Mouse (Mus musculus) stomach, embryonic 16.5 days (tissue): ENCODE results near the gene Kcnn3. TPM values are rescaled to one million over a fixed set of nuclear protein-coding genes. Genes with fewer than 3 reads are reported as not detected.
A peak's percentile ranks its signal among the peaks of the same experiment; 100 is the strongest.

ENCODE experiments used
- ATAC-seq: fragments of 200-750 bp; cut with Nextera tagmentation; 2 replicates; pipeline ENCODE4 v1.8.0; 2017; ENCODE audit warnings: moderate number of reproducible peaks, moderate TSS enrichment; ENCODE audit not compliant: insufficient read depth, low FRiP score
- H3K27ac ChIP-seq: fragments of 300-500 bp; sonication (generic); 2 replicates; pipeline ENCODE4 v1.5.1; 2014; ENCODE audit warnings: low read length
- H3K27me3 ChIP-seq: fragments of 300-500 bp; sonication (generic); 2 replicates; pipeline ENCODE4 v1.6.1; 2014; ENCODE audit warnings: low read length, control low read depth, mixed read lengths; ENCODE audit not compliant: control insufficient read depth, insufficient read depth
- H3K36me3 ChIP-seq: fragments of 300-500 bp; sonication (generic); 2 replicates; pipeline ENCODE4 v1.6.1; 2014; ENCODE audit warnings: low read length; ENCODE audit not compliant: control insufficient read depth, insufficient read depth
- H3K4me1 ChIP-seq: fragments of 300-500 bp; sonication (generic); 2 replicates; pipeline ENCODE4 v1.6.1; 2014; ENCODE audit warnings: low read length, control low read depth, mixed read lengths; ENCODE audit not compliant: control insufficient read depth, insufficient read depth
- H3K4me2 ChIP-seq: fragments of 300-500 bp; sonication (generic); 2 replicates; pipeline ENCODE4 v1.6.1; 2014; ENCODE audit warnings: low read depth, low read length, mixed read lengths
- H3K4me3 ChIP-seq: fragments of 300-500 bp; sonication (generic); replicated peaks from 2 replicates; pipeline ENCODE4 v1.5.1; 2014; ENCODE audit warnings: mild to moderate bottlenecking, low read length
- H3K9ac ChIP-seq: fragments of 300-500 bp; sonication (generic); 2 replicates; pipeline ENCODE4 v1.6.1; 2014; ENCODE audit warnings: low read length
- H3K9me3 ChIP-seq: fragments of 300-500 bp; sonication (generic); replicated peaks from 2 replicates; pipeline ENCODE4 v1.6.1; 2016; ENCODE audit warnings: low read length, control low read depth; ENCODE audit not compliant: control insufficient read depth
- WGBS: fragments of 180-500 bp; shearing (Covaris S2); extraction: QIAGEN DNeasy Blood & Tissue Kit; methylation state at CpG from one replicate; pipeline ENCODE4 v1.1.7; 2014; 5-methylcytosine and 5-hydroxymethylcytosine counted together
- polyA plus RNA-seq: library from polyadenylated mRNA; unstranded; fragments of >200 nt; fragmentation: Nextera tagmentation; extraction: Ambion mirVana; gene quantifications from 2 replicates; pipeline ENCODE4 v1.2.1, GENCODE M21; 2015

Kcnn3 gene
- polyA plus RNA-seq, 1 experiment from 2014 or later = 5.9 TPM

DNA sequence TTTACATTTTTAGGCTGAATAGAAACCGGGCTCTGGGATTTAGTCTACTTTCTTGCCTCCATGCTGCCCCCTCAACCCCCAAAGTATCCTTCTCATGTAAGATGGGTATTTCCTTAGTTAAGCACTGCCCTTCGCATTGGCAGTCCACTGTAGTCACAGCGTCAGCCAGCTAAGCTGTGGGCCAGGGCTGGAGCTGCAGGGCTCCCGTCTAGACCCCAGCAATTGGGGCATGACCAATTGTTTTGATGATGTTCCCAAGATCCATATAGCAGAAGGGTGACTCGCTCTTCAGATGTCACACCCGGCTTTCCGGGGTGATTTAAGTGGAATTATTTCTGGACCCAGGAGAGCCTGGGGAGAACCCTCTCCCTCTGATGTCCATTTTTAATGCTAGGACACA is 129.9 kb downstream of the Kcnn3 start:
- H3K9ac ChIP-seq = no peak overlapping the region
- no peaks in the 10 kb centered on the region for H3K9me3 ChIP-seq
- H3K27me3 ChIP-seq = no peaks in the 10 kb centered on the region
- H3K4me3 ChIP-seq = no peak overlapping the region
- H3K4me2 ChIP-seq = no peak overlapping the region
- H3K27ac ChIP-seq = no peak overlapping the region
- WGBS = 85% methylated on average over 7 of the region's 7 CpGs
- no peak for ATAC-seq
- H3K4me1 ChIP-seq = peaks cover 17% of the 10 kb centered on the region
- H3K36me3 ChIP-seq = no peaks in the 10 kb centered on the region

DNA sequence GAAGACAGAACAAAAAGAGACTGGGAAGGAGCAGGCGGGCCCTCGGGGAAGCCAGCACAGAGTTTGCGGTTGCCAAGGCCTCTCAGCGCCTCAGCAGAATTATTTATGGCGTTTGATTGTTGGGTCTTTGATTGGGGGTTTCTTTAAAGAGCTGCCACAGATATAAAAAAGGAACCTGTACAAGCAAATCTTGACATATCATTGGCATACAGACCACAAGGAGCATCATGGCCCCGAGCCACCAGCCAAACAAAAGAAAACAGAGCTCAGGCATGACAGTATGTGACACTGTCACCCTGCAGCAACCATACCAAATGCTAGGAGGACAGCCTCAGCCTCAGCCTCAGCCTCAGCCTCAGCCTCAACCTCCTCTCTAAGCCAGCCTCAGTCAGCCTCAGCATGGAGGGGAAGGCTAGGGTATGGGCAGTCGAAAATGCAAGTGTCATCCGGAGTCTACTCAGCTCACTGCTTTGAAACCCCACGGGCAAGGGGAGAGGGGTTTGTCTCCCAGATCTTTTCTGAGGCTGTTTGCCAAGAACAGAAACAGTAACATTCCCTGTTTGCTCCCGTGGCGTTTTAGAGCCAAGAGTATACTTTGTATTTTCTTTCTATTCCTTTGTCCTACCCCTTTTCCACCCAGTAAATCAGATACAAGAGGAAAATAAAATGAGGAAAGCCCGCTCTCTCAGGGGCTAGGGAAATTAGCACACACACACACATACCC is 133.4 kb downstream of the Kcnn3 start:
- H3K4me2 ChIP-seq = no peak overlapping the region
- no peaks in the 10 kb centered on the region for H3K36me3 ChIP-seq
- H3K9ac ChIP-seq = 0 out of 2 replicates have a peak overlapping the region, but pooled peaks have one; percentile 16
- no peak for ATAC-seq
- 58% methylated on average over 12 of the region's 12 CpGs for WGBS
- H3K4me3 ChIP-seq = no peak overlapping the region
- H3K27ac ChIP-seq = no peak overlapping the region
- no peaks in the 10 kb centered on the region for H3K27me3 ChIP-seq
- H3K9me3 ChIP-seq = no peaks in the 10 kb centered on the region
- 0 out of 2 replicates have a peak, but pooled peaks cover 2% of the 10 kb centered on the region for H3K4me1 ChIP-seq

DNA sequence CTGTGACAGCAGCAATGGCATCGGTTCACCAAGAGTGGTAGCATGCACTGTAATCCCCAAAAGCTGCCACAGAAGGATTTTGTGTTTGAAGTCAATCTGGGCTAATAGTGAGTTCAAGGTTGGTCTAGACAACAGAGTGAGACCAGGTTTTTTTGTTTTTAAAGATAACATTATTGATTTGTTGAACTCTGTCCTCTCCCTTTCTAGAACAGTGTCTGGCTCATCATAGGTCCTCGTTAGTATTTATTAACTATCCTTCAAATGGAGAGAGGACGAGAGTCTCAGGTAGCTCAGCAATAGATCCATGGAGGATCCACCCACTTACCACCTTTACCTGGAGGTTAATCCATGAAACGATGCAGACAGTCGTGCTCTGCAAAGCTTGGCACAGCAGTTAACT is 137.1 kb downstream of the Kcnn3 start:
- Histone ChIP-seq H3K27ac (no peak overlapping the region), H3K36me3 (no peaks in the 10 kb centered on the region), H3K27me3 (no peaks in the 10 kb centered on the region), H3K9ac (no peak overlapping the region), H3K4me3 (no peak overlapping the region), H3K4me2 (no peak overlapping the region), H3K9me3 (no peaks in the 10 kb centered on the region), H3K4me1 (0 out of 2 replicates have a peak, but pooled peaks cover 2% of the 10 kb centered on the region)
- ATAC-seq = no peak
- WGBS = 82% methylated on average over 5 of the region's 5 CpGs

DNA sequence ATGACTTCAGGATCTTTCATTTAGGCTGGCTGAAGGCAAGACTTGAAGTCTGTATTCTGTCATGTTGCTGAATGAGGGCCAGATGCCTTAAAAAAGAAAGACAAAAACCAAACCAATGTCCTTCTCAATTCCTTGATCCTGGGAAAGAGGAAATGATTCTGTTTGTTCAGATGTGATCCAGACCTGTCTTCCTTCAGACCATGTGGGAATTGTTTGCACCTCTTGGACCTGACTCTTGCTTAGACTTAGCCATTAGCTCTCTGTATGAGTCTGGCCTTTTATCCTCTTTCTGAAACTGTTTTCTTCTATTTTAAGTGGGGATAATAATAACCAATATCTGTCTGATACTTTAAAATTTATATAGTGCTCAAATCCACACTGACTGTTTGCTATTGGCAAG is 138.5 kb downstream of the Kcnn3 start:
- H3K4me3 ChIP-seq = no peak overlapping the region
- H3K36me3 ChIP-seq = no peaks in the 10 kb centered on the region
- H3K9me3 ChIP-seq = no peaks in the 10 kb centered on the region
- H3K4me2 ChIP-seq = no peak overlapping the region
- H3K27ac ChIP-seq = no peak overlapping the region
- H3K27me3 ChIP-seq = no peaks in the 10 kb centered on the region
- peak; percentile 73; the same call in 1 of the 2 replicates for ATAC-seq
- 0 out of 2 replicates have a peak, but pooled peaks cover under 1% of the 10 kb centered on the region for H3K4me1 ChIP-seq
- no peak overlapping the region for H3K9ac ChIP-seq

DNA sequence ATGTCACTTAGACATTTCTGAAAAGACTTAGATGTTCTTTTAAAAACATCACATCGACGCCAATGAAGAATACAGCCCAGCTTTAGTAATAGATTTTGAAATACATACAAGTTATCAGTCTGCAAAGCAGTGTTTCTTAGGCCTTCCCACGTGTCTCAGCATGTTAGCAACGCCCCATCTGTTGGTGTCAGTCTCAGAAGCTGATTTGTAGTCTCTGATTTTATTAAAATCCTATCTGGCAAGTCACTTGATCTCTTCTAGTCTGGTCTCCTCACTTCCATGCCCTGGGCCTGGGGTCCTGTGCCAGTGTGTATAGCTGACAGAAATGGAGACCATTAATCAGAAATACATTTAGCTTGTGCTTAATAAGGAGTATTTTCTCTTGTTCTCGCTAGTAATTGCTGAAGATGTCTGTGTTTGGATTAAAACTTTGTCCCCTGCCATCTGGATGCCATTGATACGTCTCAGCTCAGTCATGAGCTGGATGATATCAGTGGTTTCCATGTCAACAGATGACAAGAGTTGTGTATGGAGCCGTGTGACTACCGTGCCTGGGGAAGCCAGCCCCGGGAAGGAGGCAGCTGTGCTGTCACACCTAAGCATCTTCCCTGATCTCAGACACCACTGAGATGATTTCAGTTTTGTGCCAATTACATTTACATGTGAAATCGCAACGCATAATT is 140.1 kb downstream of the Kcnn3 start:
- no peaks in the 10 kb centered on the region for H3K9me3 ChIP-seq
- no peak overlapping the region for H3K27ac ChIP-seq
- H3K4me1 ChIP-seq = no peaks in the 10 kb centered on the region
- no peak for ATAC-seq
- H3K27me3 ChIP-seq = no peaks in the 10 kb centered on the region
- no peak overlapping the region for H3K4me3 ChIP-seq
- WGBS = 56% methylated on average over 11 of the region's 11 CpGs
- H3K4me2 ChIP-seq = no peak overlapping the region
- H3K36me3 ChIP-seq = no peaks in the 10 kb centered on the region
- no peak overlapping the region for H3K9ac ChIP-seq

DNA sequence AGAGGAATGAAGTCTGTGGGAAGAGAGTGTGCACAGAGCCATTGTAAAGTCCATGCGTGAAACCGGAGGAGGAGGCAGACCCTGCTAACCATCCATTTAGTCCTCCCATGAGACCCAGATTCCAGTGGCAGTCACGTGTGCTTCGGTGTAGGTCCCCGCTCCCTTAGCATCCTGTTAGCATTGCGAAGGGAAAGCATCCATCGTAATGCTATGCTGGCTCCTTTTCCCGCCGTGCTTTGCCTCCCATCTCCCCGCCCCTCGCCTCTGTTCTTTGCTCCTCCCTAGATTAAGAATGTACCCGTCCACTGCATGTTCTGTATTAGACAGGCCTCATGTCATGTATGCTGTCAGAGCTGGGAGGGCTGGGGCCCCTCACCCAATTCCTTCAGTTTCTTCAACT is 144.8 kb downstream of the Kcnn3 start:
- no peak overlapping the region for H3K9ac ChIP-seq
- no peak overlapping the region for H3K4me2 ChIP-seq
- 28% methylated on average over 12 of the region's 12 CpGs for WGBS
- no peaks in the 10 kb centered on the region for H3K36me3 ChIP-seq
- peaks cover 8% of the 10 kb centered on the region; the same call in 1 of the 2 replicates for H3K4me1 ChIP-seq
- H3K27ac ChIP-seq = no peak overlapping the region
- no peaks in the 10 kb centered on the region for H3K9me3 ChIP-seq
- no peak overlapping the region for H3K4me3 ChIP-seq
- ATAC-seq = 0 out of 2 replicates have a peak, but pooled peaks have one; percentile 27
- no peaks in the 10 kb centered on the region for H3K27me3 ChIP-seq

DNA sequence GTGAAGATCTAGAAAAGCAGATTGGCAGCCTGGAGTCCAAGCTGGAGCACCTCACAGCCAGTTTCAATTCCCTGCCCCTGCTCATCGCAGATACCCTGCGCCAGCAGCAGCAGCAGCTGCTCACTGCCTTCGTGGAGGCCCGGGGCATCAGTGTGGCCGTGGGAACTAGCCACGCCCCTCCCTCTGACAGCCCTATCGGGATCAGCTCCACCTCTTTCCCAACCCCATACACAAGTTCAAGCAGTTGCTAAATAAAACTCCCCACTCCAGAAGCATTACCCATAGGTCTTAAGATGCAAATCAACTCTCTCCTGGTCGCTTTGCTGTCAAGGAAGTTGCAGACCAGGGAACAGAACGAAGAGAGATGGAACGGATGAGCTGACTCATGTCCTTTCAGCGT is 147.2 kb downstream of the Kcnn3 start:
- H3K36me3 ChIP-seq = no peaks in the 10 kb centered on the region
- H3K27ac ChIP-seq = no peak overlapping the region
- WGBS = 31% methylated on average over 11 of the region's 11 CpGs
- no peak for ATAC-seq
- H3K9me3 ChIP-seq = no peaks in the 10 kb centered on the region
- no peak overlapping the region for H3K4me3 ChIP-seq
- H3K27me3 ChIP-seq = no peaks in the 10 kb centered on the region
- H3K4me2 ChIP-seq = no peak overlapping the region
- no peak overlapping the region for H3K9ac ChIP-seq
- H3K4me1 ChIP-seq = peaks cover 8% of the 10 kb centered on the region; the same call in 1 of the 2 replicates

DNA sequence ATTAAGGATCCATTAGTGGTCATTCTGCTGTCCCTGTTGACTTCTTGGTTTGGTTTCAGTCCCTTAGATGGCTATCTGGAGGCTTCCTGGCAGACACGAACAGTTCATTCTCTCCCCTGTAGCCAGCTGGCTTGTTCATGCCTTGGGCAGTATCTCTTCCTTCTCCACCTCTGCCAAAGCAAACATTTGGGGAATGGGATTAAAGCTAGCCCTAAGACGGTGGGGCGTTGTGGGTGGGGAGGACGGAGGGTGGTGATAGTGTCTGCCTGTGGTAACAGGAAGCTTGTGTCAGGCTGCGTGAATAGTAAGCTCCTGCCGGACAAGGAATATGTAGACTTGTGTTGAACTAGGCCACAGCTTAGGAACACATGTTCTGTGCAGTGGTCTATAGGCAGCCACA is 151.4 kb downstream of the Kcnn3 start:
- no peak overlapping the region for H3K4me3 ChIP-seq
- H3K4me1 ChIP-seq = peaks cover 8% of the 10 kb centered on the region; the same call in 1 of the 2 replicates
- no peak overlapping the region for H3K27ac ChIP-seq
- no peak for ATAC-seq
- no peak overlapping the region for H3K4me2 ChIP-seq
- H3K9me3 ChIP-seq = no peaks in the 10 kb centered on the region
- no peaks in the 10 kb centered on the region for H3K36me3 ChIP-seq
- H3K27me3 ChIP-seq = no peaks in the 10 kb centered on the region
- H3K9ac ChIP-seq = no peak overlapping the region
- WGBS = 37% methylated on average over 6 of the region's 6 CpGs

DNA sequence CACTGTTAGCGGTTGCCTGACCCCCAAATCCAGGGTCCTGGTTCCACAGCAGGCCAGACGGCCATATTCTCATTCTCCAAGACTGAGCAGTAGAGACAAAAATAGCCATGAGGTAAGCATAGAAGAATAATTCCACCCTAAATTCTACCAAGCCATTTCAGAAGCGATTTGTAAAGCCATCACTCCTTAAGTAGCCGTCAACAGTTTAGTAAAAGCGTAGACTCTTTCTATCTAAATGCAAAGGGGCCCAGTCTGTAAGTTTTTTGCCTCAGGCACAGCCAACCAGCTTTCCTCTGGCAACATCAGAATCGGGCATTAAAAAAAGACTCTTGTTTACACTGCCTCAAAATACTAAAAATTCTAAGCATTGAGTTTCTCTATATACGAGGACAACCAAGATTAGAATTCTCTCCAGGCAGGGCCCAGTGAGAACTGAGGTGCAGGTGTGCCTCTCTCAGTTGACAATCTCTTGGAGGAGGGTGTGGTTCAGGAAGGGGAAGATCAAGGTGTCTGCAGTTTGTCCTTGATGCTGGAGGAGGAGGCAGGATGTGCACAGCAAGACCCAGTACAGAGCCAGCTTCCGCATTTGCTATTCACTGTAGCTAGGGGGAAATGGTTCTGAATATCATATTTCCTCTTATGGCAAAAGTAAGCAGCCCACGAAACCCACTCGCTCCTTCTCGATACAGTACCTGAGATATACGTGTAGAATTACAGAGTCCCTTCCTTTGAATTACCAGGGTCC is 152.8 kb downstream of the Kcnn3 start:
- 71% methylated on average over 12 of the region's 12 CpGs for WGBS
- Histone ChIP-seq H3K27me3 (no peaks in the 10 kb centered on the region), H3K4me3 (no peak overlapping the region), H3K4me1 (no peaks in the 10 kb centered on the region), H3K9me3 (no peaks in the 10 kb centered on the region), H3K36me3 (no peaks in the 10 kb centered on the region), H3K4me2 (no peak overlapping the region), H3K9ac (no peak overlapping the region), H3K27ac (no peak overlapping the region)
- ATAC-seq = no peak
